Mouse (Mus musculus) liver, adult (tissue): ENCODE data around the gene Olfr389.

ENCODE experiments used
- GATA4 ChIP-seq: IDR thresholded peaks from 2 replicates; pipeline ENCODE4 v1.6.1; 2014; ENCODE audit warnings: mild to moderate bottlenecking, low read length; ENCODE audit not compliant: insufficient replicate concordance

The Olfr389 gene

DNA sequence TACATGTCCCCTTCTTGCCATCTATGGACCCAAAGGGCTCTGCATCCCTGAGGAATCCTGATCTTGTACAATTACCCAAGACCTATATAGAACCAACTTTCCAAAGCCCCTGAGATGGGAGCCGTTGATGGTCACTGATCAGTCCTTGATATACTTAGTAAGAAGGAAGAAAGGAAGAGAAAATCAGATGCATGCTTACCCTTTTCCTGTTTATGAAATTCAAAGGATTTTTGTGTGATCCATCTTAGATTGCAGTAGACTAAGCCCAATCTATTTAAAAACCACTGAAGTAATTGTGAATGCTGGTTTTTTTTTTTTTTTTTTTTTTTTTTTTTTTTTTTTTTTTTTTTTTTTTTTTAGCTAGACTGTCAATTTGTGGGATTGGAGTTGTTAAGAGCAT is at the start of gene Olfr389:
Gene Olfr389 (minus strand): TSS at position 101 of the 400 bp plus-strand sequence.
- TF ChIP-seq GATA4, result no peak

DNA sequence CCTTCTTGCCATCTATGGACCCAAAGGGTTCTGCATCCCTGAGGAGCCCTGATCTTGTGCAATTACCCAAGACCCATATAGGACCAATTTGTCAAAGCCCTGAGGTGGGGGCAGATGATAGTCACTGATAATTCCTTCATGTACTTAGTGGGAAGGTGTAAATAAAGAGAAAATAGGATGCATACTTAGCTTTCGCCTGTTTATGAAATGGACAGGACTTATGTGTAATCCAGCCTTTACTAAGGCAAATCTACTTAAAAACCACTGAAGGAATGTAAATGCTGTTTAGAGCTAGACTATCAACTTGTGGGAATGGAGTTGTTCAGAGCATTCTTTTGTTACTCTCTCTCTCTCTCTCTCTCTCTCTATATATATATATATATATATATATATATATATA is 36.4 kb upstream of the Olfr389 start, which contains the start of gene Olfr392:
Gene Olfr392 (minus strand): TSS at position 101 of the 400 bp plus-strand sequence.
- no peak for TF ChIP-seq GATA4

GRCm38 (mm10) chr11:73802952-73803351 is 22.4 kb upstream of the Olfr389 start, which contains the start of gene Olfr391-ps:
Gene Olfr391-ps, minus strand, starts transcription at chr11:73803052.
- TF ChIP-seq GATA4, result no peak

- TF ChIP-seq GATA4, result no peak
These were observed 2.2 kb upstream of the Olfr389 start, which contains the start of gene Olfr390 for GRCm38 (mm10) chr11:73782664-73783063. Gene Olfr390, plus strand, starts transcription at chr11:73782964.

- TF ChIP-seq GATA4, result no peak
These were observed 21.4 kb downstream of the Olfr389 start for GRCm38 (mm10) chr11:73759115-73759514.
